Mouse (Mus musculus): ENCODE results near the gene Arhgap8.

GRCm38 (mm10) chr15:84712566-84713405, 7.1 kb upstream of the Arhgap8 start:
- TF ChIP-seq HCFC1 (IDR thresholded peaks at IDR 0.05; ENCODE audit: borderline replicate concordance, insufficient read depth, low read length): no peak
- TF ChIP-seq ZC3H11A (IDR thresholded peaks at IDR 0.05; ENCODE audit: borderline replicate concordance, low read depth, low read length): no peak
- no peak for TF ChIP-seq CHD2 (IDR thresholded peaks at IDR 0.05; ENCODE audit: low read depth, low read length)
- no peak for TF ChIP-seq MAFK (IDR thresholded peaks at IDR 0.05; ENCODE audit: insufficient read depth, low read depth, low read length)
- TF ChIP-seq ZNF384 (IDR thresholded peaks at IDR 0.05; ENCODE audit: low read depth, low read length): no peak
